Mouse (Mus musculus) CD4-positive, CD25-positive, alpha-beta regulatory T cell, adult 4 months (primary cell): ENCODE results near the gene Dlx1. TPM values are rescaled to one million over a fixed set of nuclear protein-coding genes. Genes with fewer than 3 reads are reported as not detected.

Experiments used
- ATAC-seq: one replicate; pipeline ENCODE4 v1.8.0; 2017
- polyA plus RNA-seq, 2 experiments: library from polyadenylated mRNA; unstranded; fragments of 100-300 nt; shearing (Covaris generic); gene quantifications; one replicate each; pipeline ENCODE4 v1.2.1; 2017

Gene Dlx1
- polyA plus RNA-seq: not detected

DNA sequence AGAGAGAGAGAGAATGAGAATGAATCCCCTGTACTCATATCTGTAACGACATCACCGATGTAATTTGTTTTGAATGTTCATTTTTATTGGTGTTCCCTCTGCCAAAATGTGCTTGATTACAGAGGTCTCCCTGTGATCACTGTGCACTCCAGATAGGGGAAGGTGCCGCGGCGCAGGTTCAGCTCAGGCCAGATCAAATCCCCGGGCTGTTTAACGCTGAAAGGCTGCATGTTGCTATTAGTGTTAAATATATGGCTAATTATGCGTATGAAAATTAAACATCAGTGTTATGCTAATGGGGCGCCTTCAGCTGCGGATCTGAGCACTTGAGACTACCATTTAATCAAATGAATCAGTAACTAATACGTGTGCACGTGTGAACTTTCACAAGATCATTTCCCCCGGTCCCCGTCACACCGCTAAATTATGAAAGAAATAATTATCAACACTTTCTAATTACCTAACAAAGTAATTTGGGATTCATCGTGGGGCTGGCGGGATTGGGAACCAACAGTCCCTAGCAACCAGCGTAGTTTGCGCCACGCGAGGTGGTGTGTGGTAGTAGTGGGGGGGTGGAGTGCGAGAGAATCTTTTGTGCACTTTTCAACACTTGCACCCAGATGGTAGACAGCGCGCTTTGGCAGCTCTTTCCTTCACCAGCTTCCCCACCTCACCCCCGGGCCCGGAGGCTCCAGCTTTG lies at the start of gene Dlx1:
Gene Dlx1 (plus strand): TSS at position 100 of the 700 bp plus-strand sequence.
- no peak for ATAC-seq

- ATAC-seq: no peak
These were observed 48.0 kb upstream of the Dlx1 start for GRCm38 (mm10) chr2:71479917-71480316.

GRCm38 (mm10) chr2:71481825-71482224 lies 46.1 kb upstream of the Dlx1 start:
- ATAC-seq: no peak

DNA sequence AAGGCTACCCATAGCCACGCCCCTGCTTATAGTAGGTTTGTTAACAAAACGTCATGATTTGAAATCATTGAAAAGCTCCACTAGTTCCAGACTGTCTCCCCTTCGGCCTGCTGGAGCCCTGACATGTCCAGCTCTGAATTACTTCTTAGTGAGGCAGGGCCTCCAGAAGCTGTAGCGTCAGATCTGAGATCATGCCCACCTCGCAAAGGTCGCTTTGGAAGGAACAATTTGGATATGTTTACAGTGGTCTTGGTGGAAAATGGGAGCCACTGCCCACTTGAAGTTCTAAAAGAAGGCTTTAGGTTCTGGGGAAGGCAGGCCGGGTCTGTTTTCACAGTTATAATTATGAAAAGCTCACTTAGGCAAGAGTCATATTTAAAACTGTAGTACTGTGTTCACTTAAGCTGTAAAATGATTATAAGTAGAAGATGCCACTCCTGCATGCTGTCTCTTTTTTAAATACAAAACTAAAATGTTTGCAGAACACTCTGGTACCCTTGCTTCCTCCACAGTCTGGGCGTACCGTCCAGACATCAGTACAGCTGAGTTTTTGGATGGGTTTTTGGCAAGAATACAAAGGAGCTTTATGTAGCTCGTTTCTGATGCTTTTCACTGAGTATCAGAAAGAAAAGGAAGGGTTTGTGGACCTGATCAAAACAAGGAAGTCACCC lies 44.7 kb upstream of the Dlx1 start:
- ATAC-seq: no peak

- no peak for ATAC-seq
These were observed 44.2 kb upstream of the Dlx1 start for GRCm38 (mm10) chr2:71483717-71484066.

- no peak for ATAC-seq
These were observed 36.6 kb upstream of the Dlx1 start for GRCm38 (mm10) chr2:71491295-71491694.

DNA sequence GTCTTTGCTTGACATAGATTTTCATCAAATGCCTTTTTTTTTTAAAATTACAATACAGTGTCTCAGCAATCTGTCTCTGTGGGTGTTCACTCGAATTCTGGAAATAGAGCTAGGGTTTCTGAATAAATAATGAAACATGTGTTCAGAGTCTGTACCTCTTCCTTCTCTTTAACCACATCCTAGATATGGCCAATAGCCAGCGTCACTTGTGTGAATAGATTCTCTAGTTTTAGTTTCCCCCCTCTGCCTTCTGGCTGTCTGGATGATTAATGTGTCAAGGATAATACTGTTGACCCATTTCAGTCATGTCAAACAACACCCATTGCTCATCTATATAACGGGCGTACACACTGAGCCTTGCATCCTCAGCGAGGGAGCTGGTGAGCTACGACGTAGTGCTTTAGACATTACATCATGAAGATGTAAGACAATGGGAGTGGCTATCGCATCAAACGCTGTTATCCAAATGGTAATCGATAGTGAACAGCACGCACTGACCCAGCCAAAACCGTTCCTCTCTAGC lies 34.7 kb upstream of the Dlx1 start:
- ATAC-seq: no peak

GRCm38 (mm10) chr2:71494503-71494902 lies 33.4 kb upstream of the Dlx1 start:
- ATAC-seq: no peak

DNA sequence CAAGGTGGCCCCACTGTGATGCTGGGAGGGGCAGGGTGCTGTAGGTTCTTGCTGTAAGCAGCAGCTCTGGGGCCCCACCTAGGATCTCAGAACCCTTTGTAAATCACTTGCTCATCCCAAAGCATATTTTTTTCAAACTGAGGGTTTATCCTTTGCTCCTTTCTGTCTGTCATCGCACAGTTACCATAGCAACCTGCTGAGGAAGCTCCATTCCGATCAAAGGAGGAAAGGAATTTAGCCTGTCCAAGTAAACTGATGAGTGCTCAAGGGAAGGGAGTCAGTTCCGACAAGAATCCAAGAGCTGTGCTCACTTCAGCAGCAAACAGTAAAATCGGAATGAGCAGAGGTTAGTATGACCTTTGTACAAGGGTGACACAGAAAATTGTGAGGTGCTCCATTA lies 32.9 kb upstream of the Dlx1 start:
- no peak for ATAC-seq

DNA sequence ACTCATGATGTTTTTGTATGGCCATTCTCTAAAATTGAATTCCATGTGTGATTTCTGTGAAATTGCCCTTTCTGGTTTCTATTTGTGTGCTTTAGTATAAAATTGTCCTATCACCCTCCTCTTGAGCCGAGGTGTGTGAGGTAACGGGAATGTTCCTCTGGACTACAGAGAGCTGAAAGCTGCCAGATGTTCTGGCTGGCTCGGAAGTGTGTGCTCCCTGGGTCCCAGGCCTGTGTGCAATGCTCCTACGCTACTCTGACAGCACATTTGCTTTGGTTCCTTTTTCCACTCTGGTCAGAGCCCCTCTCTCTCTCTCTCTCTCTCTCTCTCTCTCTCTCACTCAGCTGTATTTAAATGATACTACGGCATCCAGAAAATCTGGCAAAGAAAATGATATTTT lies 30.7 kb upstream of the Dlx1 start:
- ATAC-seq: no peak

DNA sequence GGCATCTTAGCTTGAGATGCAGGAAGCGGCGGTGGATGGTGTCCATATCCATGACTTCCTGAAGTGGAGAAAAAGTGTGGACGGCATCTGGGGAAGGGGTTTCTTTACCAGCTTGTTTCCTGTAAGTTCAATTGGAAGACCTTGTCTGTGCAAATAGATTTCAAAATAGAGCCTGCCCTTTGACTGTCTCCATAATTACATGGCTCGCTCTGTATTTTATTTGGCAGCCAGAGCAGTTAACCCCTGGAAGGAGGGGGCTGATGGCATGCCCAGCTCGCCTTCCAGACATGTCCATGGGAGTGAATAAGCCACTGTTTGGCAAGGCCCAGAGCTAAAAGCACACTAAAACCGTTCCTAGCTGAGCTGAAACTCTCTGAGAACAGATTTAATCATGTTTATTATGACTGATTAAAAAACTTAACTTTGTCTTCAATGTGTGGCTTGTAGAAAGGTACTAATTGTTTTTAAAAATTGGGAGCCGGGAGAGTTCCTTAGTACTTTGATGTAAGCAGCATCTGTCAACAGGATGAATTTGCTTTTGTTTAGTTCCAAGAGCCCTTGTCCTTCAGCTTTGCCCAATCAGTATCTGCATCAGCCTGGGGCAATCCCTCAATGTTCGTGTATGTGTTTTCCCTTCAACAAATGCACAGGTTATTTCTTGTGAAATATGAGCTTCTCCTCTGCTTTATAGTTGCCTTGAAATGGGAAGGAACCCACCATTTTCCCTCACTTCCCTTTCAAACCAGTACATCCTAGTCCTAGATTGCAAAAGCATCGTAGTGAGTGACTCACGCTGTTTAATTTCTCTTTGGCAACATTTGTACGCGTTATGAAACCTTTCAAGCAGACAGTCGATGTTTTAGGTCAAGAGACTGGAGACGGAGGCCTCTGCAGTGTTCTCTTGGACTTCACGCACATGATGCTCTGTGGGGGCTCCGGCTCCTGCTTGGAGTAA lies 28.4 kb upstream of the Dlx1 start:
- no peak for ATAC-seq

DNA sequence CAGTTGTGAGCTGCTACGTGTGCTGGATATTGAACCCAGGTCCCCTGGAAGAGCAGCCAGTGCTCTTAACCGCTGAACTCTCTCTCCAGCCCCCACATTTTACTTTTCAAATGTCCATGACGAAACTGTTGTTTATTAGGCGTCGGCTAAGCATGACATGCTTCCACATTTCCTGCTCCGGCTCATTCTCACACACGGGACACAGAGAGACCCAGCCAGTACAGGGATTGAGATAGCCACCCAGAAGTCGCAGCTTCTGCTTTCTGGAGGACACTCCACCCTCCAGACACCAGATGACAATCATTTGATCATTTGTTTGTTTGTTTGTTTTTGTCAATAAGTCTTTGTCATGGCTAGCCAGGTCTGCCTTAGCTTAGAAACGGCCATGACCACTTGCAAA lies 23.1 kb upstream of the Dlx1 start:
- no peak for ATAC-seq

GRCm38 (mm10) chr2:71511209-71511608 lies 16.7 kb upstream of the Dlx1 start:
- ATAC-seq: no peak

- ATAC-seq: no peak
These were observed 15.6 kb upstream of the Dlx1 start for GRCm38 (mm10) chr2:71512326-71512725.

- no peak for ATAC-seq
These were observed 10.9 kb upstream of the Dlx1 start for GRCm38 (mm10) chr2:71516995-71517394.

GRCm38 (mm10) chr2:71517466-71518099 lies 10.3 kb upstream of the Dlx1 start:
- no peak for ATAC-seq

DNA sequence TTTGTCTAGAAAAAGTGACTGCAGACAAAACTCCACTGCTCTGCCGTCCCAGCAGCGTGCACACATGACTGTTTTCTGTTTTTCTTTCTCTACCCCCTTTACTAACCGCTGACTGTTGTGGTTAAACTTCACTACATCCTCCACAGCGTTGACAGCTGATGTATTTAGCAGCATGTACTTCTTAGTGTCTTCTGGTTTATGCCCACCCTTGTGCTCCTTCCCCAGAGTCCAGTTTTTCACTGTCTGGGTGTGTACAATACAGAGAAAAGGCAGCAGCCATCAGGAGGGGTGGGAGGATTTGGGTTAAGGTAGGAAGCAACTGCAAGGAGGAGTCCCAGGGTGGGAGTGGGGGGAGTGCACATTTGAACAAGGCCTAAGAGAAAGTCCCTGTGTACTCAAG lies 5.0 kb upstream of the Dlx1 start:
- no peak for ATAC-seq

DNA sequence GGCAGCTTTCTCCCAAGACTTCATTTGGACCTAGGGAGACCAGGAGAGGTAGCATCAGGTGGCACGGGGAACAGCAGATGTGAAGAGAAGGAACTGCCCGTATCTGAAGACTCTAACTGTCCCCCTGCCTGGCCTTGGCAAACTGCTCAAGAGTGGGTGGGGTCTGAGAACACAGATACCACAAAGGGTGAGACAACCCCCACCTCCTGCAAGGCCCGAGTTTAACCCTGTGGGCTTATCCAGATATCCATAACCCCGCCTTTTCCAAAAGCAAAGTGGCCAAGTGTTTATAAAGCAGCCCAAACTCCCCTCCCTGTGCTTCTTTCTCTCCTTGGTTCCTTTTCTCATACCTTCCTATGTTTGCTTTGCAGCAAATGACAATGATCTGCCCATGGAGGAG lies 4.5 kb upstream of the Dlx1 start:
- no peak for ATAC-seq

- no peak for ATAC-seq
These were observed 3.1 kb upstream of the Dlx1 start for GRCm38 (mm10) chr2:71524763-71525162.

DNA sequence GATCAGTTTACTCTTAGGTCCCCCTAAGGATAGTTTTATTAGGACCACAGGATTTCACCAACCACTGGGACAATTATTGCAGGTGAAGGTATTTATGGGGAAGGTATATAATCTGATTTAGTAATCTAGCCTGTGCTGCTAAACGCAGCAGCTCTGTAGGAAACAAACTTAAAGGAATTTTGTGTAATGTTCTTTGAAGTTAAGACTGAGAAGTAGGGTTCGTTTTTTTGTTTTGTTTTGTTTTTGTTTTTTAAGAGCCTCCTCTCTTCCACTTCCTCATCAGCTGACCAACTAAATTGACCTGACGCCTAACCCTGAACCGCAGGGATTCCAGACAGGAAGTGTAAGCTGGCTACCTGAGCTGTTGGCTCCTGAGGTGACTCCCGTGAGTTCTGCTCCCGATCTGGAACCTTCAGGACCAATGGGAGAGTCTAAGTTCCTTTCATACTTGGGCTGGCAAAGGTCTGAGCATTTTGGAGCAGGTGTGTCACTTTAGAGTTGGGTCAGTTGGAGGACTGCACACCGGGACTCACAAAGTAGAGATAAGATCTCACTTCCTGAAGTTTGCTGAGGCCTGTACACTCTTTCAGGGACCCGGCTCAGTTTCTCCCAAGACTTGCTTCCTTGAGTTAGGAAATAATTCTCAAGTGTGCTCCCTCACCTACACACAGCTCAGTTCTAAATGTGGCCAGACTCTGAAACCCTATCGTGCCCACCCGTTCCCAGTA lies 1.2 kb upstream of the Dlx1 start:
- ATAC-seq: no peak

DNA sequence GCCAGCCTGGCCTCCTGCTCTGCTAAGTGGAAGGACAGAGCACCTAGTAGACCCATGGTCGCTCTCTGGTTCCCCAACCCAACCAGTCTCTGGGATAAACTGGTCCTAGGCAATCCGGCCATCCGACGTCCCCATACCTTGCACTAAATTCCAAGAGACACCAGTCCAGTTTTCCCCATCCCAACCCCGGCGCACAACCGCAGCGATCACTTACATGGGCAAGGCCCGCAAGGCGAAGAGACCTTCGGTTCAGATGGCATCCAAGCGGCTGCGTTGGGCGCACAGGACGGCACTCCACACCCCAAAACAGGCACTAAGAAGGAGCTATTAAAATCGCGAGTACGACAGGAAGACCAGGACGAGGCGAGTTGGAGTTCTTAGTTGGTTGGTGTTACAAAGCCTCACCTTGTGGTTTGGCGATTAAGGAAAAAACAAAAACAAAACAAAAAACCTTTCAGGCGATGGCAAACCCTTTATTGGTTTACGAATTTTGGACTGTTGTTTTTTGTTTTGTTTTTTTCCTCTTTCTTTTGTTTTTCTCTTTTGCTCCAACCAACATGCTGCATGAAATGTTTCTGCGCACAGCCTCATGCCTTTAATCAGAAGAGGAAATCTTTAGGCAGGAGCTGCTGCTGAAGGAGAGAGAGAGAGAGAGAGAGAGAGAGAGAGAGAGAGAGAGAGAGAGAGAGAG lies 445 bp upstream of the Dlx1 start:
- ATAC-seq: no peak
